Mouse (Mus musculus) stomach, embryonic 14.5 days (tissue): ENCODE results near the gene Shbg. TPM values are rescaled to one million over a fixed set of nuclear protein-coding genes. Genes with fewer than 3 reads are reported as not detected.
A peak's percentile ranks its signal among the peaks of the same experiment; 100 is the strongest.

Source experiments
- ATAC-seq: fragments of 200-750 bp; cut with Nextera tagmentation; 2 replicates; pipeline ENCODE4 v1.8.0; 2017; ENCODE audit warnings: low read depth, moderate TSS enrichment; ENCODE audit not compliant: insufficient number of reproducible peaks, insufficient read depth, low FRiP score
- H3K27ac ChIP-seq: fragments of 300-500 bp; sonication (generic); 2 replicates; pipeline ENCODE4 v1.5.1; 2014; ENCODE audit warnings: mild to moderate bottlenecking, low read length, moderate library complexity, mixed read lengths
- H3K27me3 ChIP-seq: fragments of 300-500 bp; sonication (generic); 2 replicates; pipeline ENCODE4 v1.6.1; 2014; ENCODE audit warnings: low read length, control low read depth, mixed read lengths; ENCODE audit not compliant: control insufficient read depth, insufficient read depth
- H3K36me3 ChIP-seq: fragments of 300-500 bp; sonication (generic); 2 replicates; pipeline ENCODE4 v1.6.1; 2014; ENCODE audit warnings: mild to moderate bottlenecking, control low read depth, low read length, moderate library complexity, mixed read lengths; ENCODE audit not compliant: control insufficient read depth, insufficient read depth
- H3K4me1 ChIP-seq: fragments of 300-500 bp; sonication (generic); 2 replicates; pipeline ENCODE4 v1.6.1; 2014; ENCODE audit warnings: low read length, control low read depth, mixed read lengths; ENCODE audit not compliant: control insufficient read depth, insufficient read depth
- H3K4me2 ChIP-seq: fragments of 300-500 bp; sonication (generic); replicated peaks from 2 replicates; pipeline ENCODE4 v1.6.1; 2014; ENCODE audit warnings: low read depth, low read length, control low read depth
- H3K4me3 ChIP-seq: fragments of 300-500 bp; sonication (generic); 2 replicates; pipeline ENCODE4 v1.5.1; 2014; ENCODE audit warnings: low read depth, low read length, control low read depth
- H3K9ac ChIP-seq: fragments of 300-500 bp; sonication (generic); replicated peaks from 2 replicates; pipeline ENCODE4 v1.6.1; 2014; ENCODE audit warnings: low read depth, mild to moderate bottlenecking, control low read depth, low read length, moderate library complexity, mixed read lengths
- H3K9me3 ChIP-seq: fragments of 300-500 bp; sonication (generic); 2 replicates; pipeline ENCODE4 v1.6.1; 2016; ENCODE audit warnings: low read depth, low read length, control low read depth; ENCODE audit not compliant: control insufficient read depth
- WGBS: fragments of 180-500 bp; shearing (Covaris S2); extraction: QIAGEN DNeasy Blood & Tissue Kit; methylation state at CpG from one replicate; pipeline ENCODE4 v1.1.7; 2014; 5-methylcytosine and 5-hydroxymethylcytosine counted together
- polyA plus RNA-seq: library from polyadenylated mRNA; unstranded; fragments of >200 nt; fragmentation: Nextera tagmentation; extraction: Ambion mirVana; gene quantifications from 2 replicates; pipeline ENCODE4 v1.2.1, GENCODE M21; 2014

Gene Shbg
- polyA plus RNA-seq, 1 experiment from 2014 or later = not detected

DNA sequence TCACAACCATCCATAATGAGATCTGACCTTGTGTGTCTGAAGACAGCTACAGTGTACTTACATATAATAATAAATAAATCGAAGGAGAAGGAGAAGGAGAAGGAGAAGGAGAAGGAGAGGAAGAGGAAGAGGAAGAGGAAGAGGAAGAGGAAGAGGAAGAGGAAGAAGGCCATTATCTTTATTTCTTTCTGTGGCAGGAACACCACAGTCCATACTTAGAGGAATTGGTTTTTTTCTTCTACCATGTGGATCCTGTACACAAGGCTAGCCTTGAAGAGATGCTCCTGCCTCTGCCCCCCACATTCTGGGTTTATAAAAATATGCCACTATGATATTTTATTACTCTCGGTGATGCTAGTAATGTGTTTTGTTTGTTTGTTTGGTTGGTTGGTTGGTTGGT is 10.9 kb downstream of the Shbg start:
- Histone ChIP-seq H3K4me1 (peaks cover 9% of the 10 kb centered on the region; the same call in 1 of the 2 replicates), H3K9me3 (no peaks in the 10 kb centered on the region), H3K4me2 (no peak overlapping the region), H3K4me3 (no peak overlapping the region), H3K27ac (no peak overlapping the region), H3K9ac (no peak overlapping the region), H3K27me3 (no peaks in the 10 kb centered on the region), H3K36me3 (no peaks in the 10 kb centered on the region)
- 83% methylated on average over 2 of the region's 2 CpGs for WGBS
- ATAC-seq = no peak

DNA sequence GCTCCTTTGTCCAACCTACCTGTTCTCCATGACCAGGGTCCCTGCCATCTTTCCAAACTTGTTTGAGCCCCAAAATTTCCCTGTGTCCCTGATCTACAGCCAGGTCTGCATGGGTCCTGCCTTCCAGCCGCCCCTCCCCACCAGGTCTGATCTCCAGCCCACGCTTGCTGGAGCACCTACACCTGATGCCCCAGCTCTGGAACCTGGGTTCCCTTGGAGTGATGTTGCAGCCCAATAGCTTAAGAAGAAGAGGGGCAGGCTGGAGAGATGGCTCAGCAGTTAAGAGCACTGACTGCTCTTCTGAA is 11.3 kb downstream of the Shbg start:
- H3K4me3 ChIP-seq = peak overlapping the region; percentile 62; the same call in 1 of the 2 replicates
- WGBS = 54% methylated on average over 2 of the region's 2 CpGs
- no peaks in the 10 kb centered on the region for H3K36me3 ChIP-seq
- no peaks in the 10 kb centered on the region for H3K9me3 ChIP-seq
- ATAC-seq = no peak
- H3K4me1 ChIP-seq = peaks cover 13% of the 10 kb centered on the region; the same call in 1 of the 2 replicates
- peak overlapping the region; percentile 100 for H3K4me2 ChIP-seq
- no peak overlapping the region for H3K9ac ChIP-seq
- H3K27me3 ChIP-seq = no peaks in the 10 kb centered on the region
- no peak overlapping the region for H3K27ac ChIP-seq

DNA sequence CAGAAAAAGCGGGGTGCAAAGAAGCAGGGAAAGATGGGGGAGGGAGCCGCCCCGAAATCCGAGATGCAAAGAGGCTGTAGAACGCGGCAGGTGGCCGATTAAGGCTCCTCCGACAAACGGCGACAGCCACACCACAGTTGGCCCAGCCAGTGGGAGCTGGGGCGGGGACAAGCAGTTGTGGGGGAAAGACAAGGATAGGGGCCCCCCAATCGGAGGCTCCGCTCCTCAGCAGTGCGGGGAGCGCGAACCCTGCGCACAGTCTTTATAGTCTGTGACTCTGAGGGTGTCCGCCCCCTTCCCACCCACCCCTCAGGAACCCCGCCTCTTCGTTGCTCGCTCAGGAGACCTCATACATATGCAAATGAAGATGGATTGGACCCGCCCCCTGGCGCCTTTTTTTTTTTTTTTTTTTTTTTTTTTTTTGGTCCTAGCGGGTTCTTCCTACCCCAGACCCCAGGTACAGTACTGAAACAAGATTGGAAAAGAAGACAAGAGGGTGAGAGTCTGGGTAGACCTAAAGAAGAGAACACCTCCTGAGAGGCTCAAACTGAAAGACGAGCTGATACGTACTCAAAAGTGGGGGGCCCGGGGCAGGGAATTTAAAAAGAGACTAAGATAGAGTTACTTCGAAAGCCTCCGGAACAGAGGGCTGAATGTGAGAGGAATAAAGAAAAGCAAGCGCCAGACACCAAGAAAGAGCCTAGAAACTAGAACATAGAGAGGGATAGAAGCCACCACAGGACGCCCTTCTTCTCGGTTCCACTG is 11.8 kb downstream of the Shbg start, which contains the start of gene Atp1b2:
Gene Atp1b2, minus strand, starts transcription at position 217 of the 765 bp plus-strand sequence.
- Histone ChIP-seq H3K9ac (peak within 1 kb of the TSS; percentile 48), H3K27ac (peak within 1 kb of the TSS; percentile 27; the same call in 1 of the 2 replicates), H3K4me1 (peaks cover 13% of the 10 kb centered on the region; the same call in 1 of the 2 replicates), H3K4me3 (peak within 1 kb of the TSS; percentile 62), H3K36me3 (no peaks in the 10 kb centered on the region), H3K9me3 (no peaks in the 10 kb centered on the region), H3K27me3 (no peaks in the 10 kb centered on the region), H3K4me2 (peak within 1 kb of the TSS; percentile 100)
- 3% methylated on average over 32 of the region's 32 CpGs for WGBS
- ATAC-seq = peak; percentile 86

- Histone ChIP-seq H3K4me1 (peaks cover 20% of the 10 kb centered on the region), H3K9me3 (no peaks in the 10 kb centered on the region), H3K4me2 (peak overlapping the region; percentile 100), H3K36me3 (no peaks in the 10 kb centered on the region), H3K27me3 (no peaks in the 10 kb centered on the region), H3K9ac (peak overlapping the region; percentile 48), H3K27ac (peak overlapping the region; percentile 27; the same call in 1 of the 2 replicates), H3K4me3 (peak overlapping the region; percentile 62)
- ATAC-seq = no peak
- whole genome bisulfite sequencing = under 1% methylated on average over 65 of the region's 73 CpGs
These were observed 12.7 kb downstream of the Shbg start for GRCm38 (mm10) chr11:69604795-69605664.

GRCm38 (mm10) chr11:69604347-69604746 is 13.4 kb downstream of the Shbg start:
- 59% methylated on average over 3 of the region's 3 CpGs for WGBS
- Histone ChIP-seq H3K4me3 (peak overlapping the region; percentile 62; the same call in 1 of the 2 replicates), H3K9ac (no peak overlapping the region), H3K27ac (no peak overlapping the region), H3K9me3 (no peaks in the 10 kb centered on the region), H3K4me2 (peak overlapping the region; percentile 100), H3K27me3 (no peaks in the 10 kb centered on the region), H3K36me3 (no peaks in the 10 kb centered on the region), H3K4me1 (peaks cover 27% of the 10 kb centered on the region)
- no peak for ATAC-seq

DNA sequence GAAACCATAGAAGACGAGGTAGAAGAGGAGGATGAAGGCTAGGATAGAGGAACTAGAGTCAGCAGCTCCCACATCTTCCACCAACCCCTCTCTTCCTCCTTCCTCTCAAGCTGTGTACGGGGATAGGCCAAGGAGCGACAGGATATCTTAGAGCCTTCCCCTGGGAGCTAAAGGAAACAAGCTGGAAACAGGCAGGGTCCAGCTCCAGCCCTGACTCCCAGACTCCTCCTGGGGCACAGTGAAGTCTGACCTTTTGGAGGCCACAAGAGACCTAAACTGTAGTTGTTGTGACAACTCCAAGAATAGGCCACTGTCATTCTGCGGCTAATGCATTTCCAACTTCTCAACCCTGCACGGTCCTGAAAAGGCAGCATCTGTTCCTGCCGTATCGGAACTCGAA is 14.2 kb downstream of the Shbg start:
- Histone ChIP-seq H3K27ac (no peak overlapping the region), H3K4me2 (no peak overlapping the region), H3K27me3 (no peaks in the 10 kb centered on the region), H3K4me1 (peaks cover 29% of the 10 kb centered on the region), H3K9ac (no peak overlapping the region), H3K4me3 (no peak overlapping the region), H3K9me3 (no peaks in the 10 kb centered on the region), H3K36me3 (no peaks in the 10 kb centered on the region)
- 80% methylated on average over 8 of the region's 8 CpGs for WGBS
- ATAC-seq = no peak

DNA sequence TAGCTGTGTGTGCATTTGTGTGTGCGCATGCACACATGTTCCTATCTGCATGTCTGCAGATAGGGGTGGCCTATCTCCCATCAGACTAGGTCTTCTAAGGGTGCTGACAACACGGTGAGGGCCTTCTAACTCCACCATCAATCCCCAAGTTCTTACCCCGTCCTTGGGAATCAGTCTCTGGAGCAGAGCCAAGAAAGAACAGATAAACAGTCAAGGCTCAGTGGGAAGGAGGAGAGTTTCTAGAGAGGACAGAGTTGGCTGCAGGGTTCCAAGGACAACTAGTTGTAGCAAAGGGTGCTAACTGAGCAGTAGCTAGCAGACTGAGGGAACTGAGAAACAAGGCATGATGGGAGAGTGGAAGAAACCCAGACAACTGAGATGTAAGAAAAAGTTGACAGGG is 15.9 kb downstream of the Shbg start:
- no peak for ATAC-seq
- Histone ChIP-seq H3K27me3 (no peaks in the 10 kb centered on the region), H3K9ac (no peak overlapping the region), H3K4me1 (peaks cover 29% of the 10 kb centered on the region), H3K9me3 (no peaks in the 10 kb centered on the region), H3K27ac (no peak overlapping the region), H3K4me2 (no peak overlapping the region), H3K36me3 (no peaks in the 10 kb centered on the region), H3K4me3 (no peak overlapping the region)
- WGBS = 47% methylated on average over 3 of the region's 3 CpGs

GRCm38 (mm10) chr11:69600098-69600497 is 17.6 kb downstream of the Shbg start:
- Histone ChIP-seq H3K9ac (no peak overlapping the region), H3K4me2 (peak overlapping the region; percentile 33), H3K4me3 (no peak overlapping the region), H3K36me3 (no peaks in the 10 kb centered on the region), H3K27me3 (no peaks in the 10 kb centered on the region), H3K9me3 (no peaks in the 10 kb centered on the region), H3K4me1 (peaks cover 29% of the 10 kb centered on the region), H3K27ac (peak overlapping the region; percentile 77)
- peak; percentile 82; the same call in 1 of the 2 replicates for ATAC-seq
- 6% methylated on average over 6 of the region's 6 CpGs for WGBS
